ENCODE assay signal across 22 mouse cellular contexts in the genomic region with DNA sequence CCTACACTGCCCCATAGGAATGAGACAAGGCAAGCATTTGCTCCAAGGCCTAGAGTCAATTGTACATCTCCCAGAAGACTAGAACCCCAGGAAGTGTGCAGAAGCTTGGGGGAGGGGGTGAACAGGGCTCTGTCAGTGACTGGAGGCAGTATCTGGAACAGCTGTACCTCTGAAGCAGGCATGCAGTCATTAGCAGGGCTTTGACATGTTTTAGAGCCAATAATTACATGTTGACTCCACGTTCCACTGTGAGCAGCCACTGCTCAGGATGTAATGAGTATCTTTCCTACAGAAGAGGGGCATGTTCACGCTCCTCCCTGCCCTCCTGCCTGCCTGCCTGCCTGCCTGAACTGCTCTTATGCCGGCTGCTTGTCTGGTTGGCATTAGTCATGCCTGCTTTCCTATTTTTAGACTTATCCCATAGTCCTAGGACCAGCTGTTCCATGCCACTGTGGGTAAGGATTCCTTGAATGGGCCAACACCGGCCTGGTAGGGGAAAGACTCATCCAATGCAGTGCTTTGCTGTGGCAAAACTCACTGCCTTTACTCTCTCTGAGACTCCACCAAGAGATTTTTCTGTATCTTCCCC. TPM values are rescaled to one million over a fixed set of nuclear protein-coding genes. Genes with fewer than 3 reads are reported as not detected.
DNase-seq lines count a peak whose midpoint lies in the region; ATAC-seq and TF ChIP-seq lines count a peak whose summit lies in the region.
"Had no signal": no experiment of that assay in that cellular context is flagged by ENCODE, and none has a peak within 500 bp of the region (broad histone marks: within the 10 kb centered on the region; RNA-seq: fewer than 3 reads in every experiment).

No protein-coding gene starts in this region.

- peak; percentile 30; the same call in 1 of the 2 replicates for ATAC-seq in forebrain, embryonic 13.5 days
- no peak for ATAC-seq in forebrain, embryonic 15.5 days (replicated peaks)
- ATAC-seq in embryonic facial prominence, embryonic 15.5 days (ENCODE audit: insufficient number of reproducible peaks, low FRiP score, low TSS enrichment, low read depth) = peak; percentile 84
- ATAC-seq: intestine, embryonic 15.5 days had no signal

- H3K79me2 ChIP-seq in C2C12 (ENCODE audit: control insufficient read depth, insufficient read depth) = no peaks in the 10 kb centered on the region

- no peak overlapping the region for H3K9ac ChIP-seq in forebrain, embryonic 13.5 days
- H3K9ac ChIP-seq in forebrain, embryonic 15.5 days (replicated peaks) = no peak overlapping the region
- H3K9ac ChIP-seq in embryonic facial prominence, embryonic 15.5 days = no peak overlapping the region
- H3K9ac ChIP-seq: intestine, embryonic 15.5 days; liver, embryonic 13.5 days had no signal

- H3K4me3 ChIP-seq in forebrain, embryonic 13.5 days = no peak overlapping the region
- H3K4me3 ChIP-seq in forebrain, embryonic 15.5 days = no peak overlapping the region
- no peak overlapping the region for H3K4me3 ChIP-seq in C2C12 (ENCODE audit: insufficient read depth, poor library complexity, severe bottlenecking)
- no peak overlapping the region for H3K4me3 ChIP-seq in embryonic facial prominence, embryonic 15.5 days (replicated peaks)
- H3K4me3 ChIP-seq: intestine, embryonic 15.5 days; liver, embryonic 13.5 days had no signal

- WGBS in forebrain, embryonic 13.5 days = 64% methylated on average over 4 of the region's 4 CpGs
- WGBS in forebrain, embryonic 15.5 days = 57% methylated on average over 4 of the region's 4 CpGs
- WGBS in embryonic facial prominence, embryonic 15.5 days = 14% methylated on average over 4 of the region's 4 CpGs

- TF ChIP-seq CTCF in C2C12 (IDR thresholded peaks at IDR 0.05; ENCODE audit: control insufficient read depth, insufficient read depth, insufficient read length) = no peak

- peaks cover 30% of the 10 kb centered on the region for H3K27me3 ChIP-seq in forebrain, embryonic 13.5 days
- peaks cover 8% of the 10 kb centered on the region; the same call in 1 of the 2 replicates for H3K27me3 ChIP-seq in forebrain, embryonic 15.5 days
- H3K27me3 ChIP-seq in C2C12 (ENCODE audit: control insufficient read depth, insufficient read depth, insufficient read length) = no peaks in the 10 kb centered on the region
- peaks cover 31% of the 10 kb centered on the region for H3K27me3 ChIP-seq in embryonic facial prominence, embryonic 15.5 days

- H3K4me1 ChIP-seq in forebrain, embryonic 13.5 days = peaks cover 6% of the 10 kb centered on the region
- H3K4me1 ChIP-seq in forebrain, embryonic 15.5 days = 0 out of 2 replicates have a peak, but pooled peaks cover 3% of the 10 kb centered on the region
- peaks cover 17% of the 10 kb centered on the region for H3K4me1 ChIP-seq in embryonic facial prominence, embryonic 15.5 days
- H3K4me1 ChIP-seq: intestine, embryonic 15.5 days; liver, embryonic 13.5 days had no signal

- intact Hi-C loops in heart, postnatal 25 days (cut with DNase I) = no loop called here

- H3K4me2 ChIP-seq in forebrain, embryonic 13.5 days = no peak overlapping the region
- H3K4me2 ChIP-seq in forebrain, embryonic 15.5 days (replicated peaks) = no peak overlapping the region
- H3K4me2 ChIP-seq in embryonic facial prominence, embryonic 15.5 days (replicated peaks) = no peak overlapping the region
- H3K4me2 ChIP-seq: intestine, embryonic 15.5 days; liver, embryonic 13.5 days had no signal

- H3K9me3 ChIP-seq in forebrain, embryonic 13.5 days (replicated peaks) = no peaks in the 10 kb centered on the region
- no peaks in the 10 kb centered on the region for H3K9me3 ChIP-seq in forebrain, embryonic 15.5 days
- no peaks in the 10 kb centered on the region for H3K9me3 ChIP-seq in embryonic facial prominence, embryonic 15.5 days (replicated peaks)
- H3K9me3 ChIP-seq: G1E; intestine, embryonic 15.5 days; liver, embryonic 13.5 days had no signal

- H3K36me3 ChIP-seq in forebrain, embryonic 13.5 days (ENCODE audit: poor library complexity, severe bottlenecking) = no peaks in the 10 kb centered on the region
- H3K36me3 ChIP-seq in forebrain, embryonic 15.5 days = no peaks in the 10 kb centered on the region
- no peaks in the 10 kb centered on the region for H3K36me3 ChIP-seq in C2C12 (ENCODE audit: control insufficient read depth, insufficient read depth)
- H3K36me3 ChIP-seq in embryonic facial prominence, embryonic 15.5 days = no peaks in the 10 kb centered on the region
- H3K36me3 ChIP-seq: G1E; intestine, embryonic 15.5 days; liver, embryonic 13.5 days had no signal

- H3K79me3 ChIP-seq in C2C12 (ENCODE audit: low read depth) = no peaks in the 10 kb centered on the region

- no peak overlapping the region for H3K27ac ChIP-seq in forebrain, embryonic 13.5 days
- no peak overlapping the region for H3K27ac ChIP-seq in forebrain, embryonic 15.5 days (replicated peaks)
- no peak overlapping the region for H3K27ac ChIP-seq in embryonic facial prominence, embryonic 15.5 days (replicated peaks)
- H3K27ac ChIP-seq: intestine, embryonic 15.5 days; liver, embryonic 13.5 days; macrophage had no signal

- no peak overlapping the region for H3ac ChIP-seq in C2C12 (ENCODE audit: control insufficient read depth, insufficient read length, low read depth)

- peak; percentile 54 for DNase-seq in heart, adult 8-10 months (ENCODE audit: low spot score)
- DNase-seq in heart, postnatal 25 days (ENCODE audit: low spot score) = no peak
- DNase-seq in right cerebral cortex, adult 18-20 months = no peak
- DNase-seq in right cerebral cortex, postnatal 14 days = no peak
- DNase-seq: cerebellum, adult 2 months; kidney, postnatal 14 days; layer of hippocampus, adult 9-11 months; liver, embryonic 13.5 days; thymus, postnatal 4 days had no signal

TF ChIP-seq in C2C12, 6 proteins besides CTCF, POLR2A, EP300 and RAD21:
- TF ChIP-seq MYOD1 (IDR thresholded peaks at IDR 0.05; ENCODE audit: control insufficient read depth, insufficient read length, low read depth) (peak; percentile 56), CEBPB (IDR thresholded peaks at IDR 0.05; ENCODE audit: low read depth) (no peak)

RNA-seq across cellular contexts. Expression of a gene that starts 11.7 kb away (rescaled TPM):
- polyA plus RNA-seq in forebrain, embryonic 13.5 days (2015; fragmentation: Nextera tagmentation; extraction: Ambion mirVana) = not detected in 2 replicates
- polyA plus RNA-seq in forebrain, embryonic 15.5 days (2015; fragmentation: Nextera tagmentation; extraction: Ambion mirVana) = not detected in 2 replicates
- not detected for total RNA-seq in heart, adult 8-10 months (2022)
- total RNA-seq in heart, postnatal 25 days (2021) = not detected
- not detected for polyA plus RNA-seq in C2C12 (2012; fragmentation: generic; extraction: Trizol)
- 0.20 TPM in 1 of 2 replicates, not detected in the other for polyA plus RNA-seq in embryonic facial prominence, embryonic 15.5 days (2015; fragmentation: Nextera tagmentation; extraction: Ambion mirVana)
- total RNA-seq: G1E; gastrocnemius, postnatal 4 days; left cerebral cortex, postnatal 14 days; monocyte, adult 5-6 weeks; neutrophil, adult 5-6 weeks had no signal
- polyA plus RNA-seq: cerebellum, adult 2 months; cortical plate, adult 2 months; G1E; hindbrain, embryonic 11.5 days; intestine, embryonic 15.5 days; liver, embryonic 13.5 days; macrophage had no signal

RNA-seq across cellular contexts. Expression of a gene that starts 28.9 kb away (rescaled TPM):
- polyA plus RNA-seq in forebrain, embryonic 13.5 days (2015; fragmentation: Nextera tagmentation; extraction: Ambion mirVana) = 0.22 and 0.30 TPM in 2 replicates
- polyA plus RNA-seq in forebrain, embryonic 15.5 days (2015; fragmentation: Nextera tagmentation; extraction: Ambion mirVana) = 0.24 TPM in 2 replicates
- under 1 TPM; 0.16 to 0.38 (median 0.22) TPM for total RNA-seq in heart, adult 8-10 months (2022)
- under 1 TPM; 0.17 to 0.44 TPM for total RNA-seq in heart, postnatal 25 days (2021)
- 0.57 TPM for polyA plus RNA-seq in C2C12 (2012; fragmentation: generic; extraction: Trizol)
- polyA plus RNA-seq in embryonic facial prominence, embryonic 15.5 days (2015; fragmentation: Nextera tagmentation; extraction: Ambion mirVana) = 1.8 and 2.3 TPM in 2 replicates
- polyA plus RNA-seq: liver, embryonic 13.5 days had no signal

RNA-seq across cellular contexts. Expression of a gene that starts 49.5 kb away (rescaled TPM):
- 119 and 133 TPM in 2 replicates for polyA plus RNA-seq in forebrain, embryonic 13.5 days (2015; fragmentation: Nextera tagmentation; extraction: Ambion mirVana)
- polyA plus RNA-seq in forebrain, embryonic 15.5 days (2015; fragmentation: Nextera tagmentation; extraction: Ambion mirVana) = 161 and 168 TPM in 2 replicates
- 10 to 100 TPM; 30.7 to 34.2 (median 33.0) TPM for total RNA-seq in heart, adult 8-10 months (2022)
- total RNA-seq in heart, postnatal 25 days (2021) = 10 to 100 TPM; 34.2 to 39.8 TPM
- 28.6 TPM for polyA plus RNA-seq in C2C12 (2012; fragmentation: generic; extraction: Trizol)
- 107 TPM in 2 replicates for polyA plus RNA-seq in embryonic facial prominence, embryonic 15.5 days (2015; fragmentation: Nextera tagmentation; extraction: Ambion mirVana)
